Mouse (Mus musculus) brain, adult 2 months (tissue): ENCODE results near the gene Dip2c.

Experiments used
- DNase-seq: peaks from one replicate; pipeline ENCODE4 v3.0.0; 2011; ENCODE audit warnings: low read depth, low spot score

Dip2c gene

GRCm38 (mm10) chr13:9329307-9329915 is 53.1 kb downstream of the Dip2c start:
- DNase-seq: peak; percentile 63

GRCm38 (mm10) chr13:9333187-9333586 is 56.9 kb downstream of the Dip2c start:
- peak; percentile 61 for DNase-seq

- no peak for DNase-seq
These were observed 64.0 kb downstream of the Dip2c start for GRCm38 (mm10) chr13:9340293-9340692.

GRCm38 (mm10) chr13:9342696-9343095 is 66.4 kb downstream of the Dip2c start:
- DNase-seq: no peak

- no peak for DNase-seq
These were observed 71.1 kb downstream of the Dip2c start for GRCm38 (mm10) chr13:9347448-9347847.

- peak; percentile 85 for DNase-seq
These were observed 74.3 kb downstream of the Dip2c start for GRCm38 (mm10) chr13:9350670-9351069.

GRCm38 (mm10) chr13:9353890-9354289 is 77.6 kb downstream of the Dip2c start:
- DNase-seq: peak; percentile 28

GRCm38 (mm10) chr13:9355331-9355730 is 79.0 kb downstream of the Dip2c start:
- peak; percentile 48 for DNase-seq

- DNase-seq: peak; percentile 74
These were observed 85.1 kb downstream of the Dip2c start for GRCm38 (mm10) chr13:9361457-9361856.

GRCm38 (mm10) chr13:9371387-9371786 is 95.1 kb downstream of the Dip2c start:
- DNase-seq: no peak

GRCm38 (mm10) chr13:9377130-9377529 is 100.8 kb downstream of the Dip2c start:
- peak; percentile 51 for DNase-seq

- DNase-seq: peak; percentile 39
These were observed 104.5 kb downstream of the Dip2c start for GRCm38 (mm10) chr13:9380740-9381410.

GRCm38 (mm10) chr13:9388017-9388416 is 111.7 kb downstream of the Dip2c start:
- DNase-seq: no peak

GRCm38 (mm10) chr13:9389334-9389733 is 113.0 kb downstream of the Dip2c start:
- DNase-seq: no peak

GRCm38 (mm10) chr13:9390204-9390804 is 114.0 kb downstream of the Dip2c start:
- no peak for DNase-seq

- DNase-seq: peak; percentile 53
These were observed 117.1 kb downstream of the Dip2c start for GRCm38 (mm10) chr13:9393470-9393869.

GRCm38 (mm10) chr13:9395286-9395685 is 119.0 kb downstream of the Dip2c start:
- peak; percentile 24 for DNase-seq

- peak; percentile 31 for DNase-seq
These were observed 122.5 kb downstream of the Dip2c start for GRCm38 (mm10) chr13:9398846-9399245.

- DNase-seq: no peak
These were observed 129.1 kb downstream of the Dip2c start for GRCm38 (mm10) chr13:9405399-9405798.

- no peak for DNase-seq
These were observed 132.7 kb downstream of the Dip2c start for GRCm38 (mm10) chr13:9408983-9409382.

GRCm38 (mm10) chr13:9418441-9418840 is 142.1 kb downstream of the Dip2c start:
- peak; percentile 48 for DNase-seq

- DNase-seq: no peak
These were observed 142.9 kb downstream of the Dip2c start for GRCm38 (mm10) chr13:9419213-9419612.

GRCm38 (mm10) chr13:9421949-9422348 is 145.6 kb downstream of the Dip2c start:
- no peak for DNase-seq
